Mouse (Mus musculus): ENCODE measurements at regions not wholly inside any gene's neighbourhood (a gene's known extent, or its start where the extent isn't known, plus 50 kb on each side); places are given as distances from the start of the nearest gene placed in this dataset.

DNA sequence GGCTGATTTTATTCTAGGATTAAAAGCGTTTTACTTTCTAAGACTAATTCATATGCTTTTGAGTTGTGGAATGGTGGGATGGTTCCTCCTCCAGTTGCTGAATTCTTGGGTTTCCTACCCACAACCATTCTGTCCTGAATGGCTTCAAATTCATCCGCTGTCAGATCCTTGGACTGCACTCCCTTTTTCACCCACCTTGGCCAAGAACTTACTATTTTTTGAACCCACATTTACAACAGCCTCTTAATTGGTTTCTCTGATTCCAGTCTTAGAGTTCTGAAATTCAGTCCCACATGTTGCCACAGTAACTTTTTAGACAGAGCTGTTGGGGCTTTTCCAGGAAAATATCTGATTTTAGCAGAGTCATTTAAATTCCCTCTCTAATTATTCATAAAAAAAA is 177.0 kb upstream of the Hs3st4 start:
- DNase-seq (ENCODE audit: low spot score): no peak
- Histone ChIP-seq H3K27me3 (ENCODE audit: control insufficient read depth, insufficient read depth, low read length) (no peaks in the 10 kb centered on the region), H3K36me3 (ENCODE audit: control insufficient read depth, insufficient read depth, low read length) (no peaks in the 10 kb centered on the region), H3K9me3 (ENCODE audit: control insufficient read depth, low read length) (no peaks in the 10 kb centered on the region), H3K9ac (ENCODE audit: low read length) (no peak overlapping the region), H3K4me3 (ENCODE audit: low read depth, low read length) (no peak overlapping the region), H3K4me2 (replicated peaks; ENCODE audit: low read depth) (no peak overlapping the region), H3K27ac (replicated peaks) (no peak overlapping the region), H3K4me1 (replicated peaks; ENCODE audit: control insufficient read depth, insufficient read depth) (no peaks in the 10 kb centered on the region)
- TF ChIP-seq CTCF (IDR thresholded peaks at IDR 0.05; ENCODE audit: low read depth): no peak
- no peak for TF ChIP-seq EP300 (optimal IDR thresholded peaks at IDR 0.05)
- 81% methylated on average over 2 of the region's 2 CpGs for WGBS
- ATAC-seq (ENCODE audit: low FRiP score, low TSS enrichment): no peak

DNA sequence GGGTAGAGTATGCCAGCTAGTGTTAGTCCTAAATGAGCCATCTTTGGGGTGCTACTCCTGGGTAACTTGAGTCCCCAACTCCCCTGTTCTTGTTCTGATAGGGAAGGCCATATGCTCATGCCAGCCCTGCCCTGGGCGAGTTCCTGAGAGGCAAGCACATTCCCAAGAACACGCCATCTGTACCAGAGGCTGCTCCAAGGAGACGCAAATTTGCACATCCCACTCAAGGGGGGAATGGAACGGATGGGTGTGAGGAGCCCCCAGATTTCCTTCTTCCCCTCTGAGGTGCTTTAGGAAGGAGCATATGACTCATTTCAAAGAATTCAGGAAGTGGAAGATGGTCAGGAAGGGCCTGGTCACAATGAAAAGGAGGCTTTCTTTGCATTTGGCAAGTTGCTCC is 158.7 kb upstream of the Hs3st4 start:
- H3K9me3 ChIP-seq (ENCODE audit: control insufficient read depth, low read length): no peaks in the 10 kb centered on the region
- no peak for DNase-seq (ENCODE audit: low spot score)
- no peaks in the 10 kb centered on the region for H3K27me3 ChIP-seq (ENCODE audit: control insufficient read depth, insufficient read depth, low read length)
- no peak for ATAC-seq (ENCODE audit: low FRiP score, low TSS enrichment)
- H3K27ac ChIP-seq (replicated peaks): no peak overlapping the region
- H3K4me2 ChIP-seq (replicated peaks; ENCODE audit: low read depth): no peak overlapping the region
- TF ChIP-seq CTCF (IDR thresholded peaks at IDR 0.05; ENCODE audit: low read depth): no peak
- TF ChIP-seq EP300 (optimal IDR thresholded peaks at IDR 0.05): no peak
- H3K36me3 ChIP-seq (ENCODE audit: control insufficient read depth, insufficient read depth, low read length): no peaks in the 10 kb centered on the region
- 79% methylated on average over 4 of the region's 4 CpGs for WGBS
- no peak overlapping the region for H3K4me3 ChIP-seq (ENCODE audit: low read depth, low read length)
- no peaks in the 10 kb centered on the region for H3K4me1 ChIP-seq (replicated peaks; ENCODE audit: control insufficient read depth, insufficient read depth)
- H3K9ac ChIP-seq (ENCODE audit: low read length): no peak overlapping the region

DNA sequence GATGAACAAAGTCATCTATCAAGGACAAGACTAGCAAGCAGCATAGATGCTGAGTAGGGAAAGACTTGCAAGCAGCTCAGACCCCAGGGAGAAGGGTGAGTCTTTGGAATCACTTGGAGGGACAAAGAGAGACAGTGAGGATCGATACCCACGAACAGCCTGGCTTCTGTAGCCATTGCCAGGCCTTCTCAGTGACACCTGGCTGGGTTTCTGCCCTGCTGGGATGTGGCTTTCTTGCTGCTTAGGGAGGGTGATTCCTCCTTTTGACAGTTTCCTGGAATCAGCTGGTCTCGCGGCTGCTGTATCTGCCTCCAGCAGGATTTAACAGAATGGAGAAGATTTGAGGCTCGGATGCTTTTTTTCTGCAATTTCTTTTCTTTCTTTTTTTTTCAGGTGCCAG is 156.3 kb upstream of the Hs3st4 start:
- no peaks in the 10 kb centered on the region for H3K27me3 ChIP-seq (ENCODE audit: control insufficient read depth, insufficient read depth, low read length)
- no peaks in the 10 kb centered on the region for H3K9me3 ChIP-seq (ENCODE audit: control insufficient read depth, low read length)
- H3K36me3 ChIP-seq (ENCODE audit: control insufficient read depth, insufficient read depth, low read length): no peaks in the 10 kb centered on the region
- no peak overlapping the region for H3K4me2 ChIP-seq (replicated peaks; ENCODE audit: low read depth)
- no peak overlapping the region for H3K4me3 ChIP-seq (ENCODE audit: low read depth, low read length)
- H3K4me1 ChIP-seq (replicated peaks; ENCODE audit: control insufficient read depth, insufficient read depth): no peaks in the 10 kb centered on the region
- no peak for ATAC-seq (ENCODE audit: low FRiP score, low TSS enrichment)
- no peak overlapping the region for H3K9ac ChIP-seq (ENCODE audit: low read length)
- no peak for DNase-seq (ENCODE audit: low spot score)
- WGBS: 76% methylated on average over 5 of the region's 5 CpGs
- H3K27ac ChIP-seq (replicated peaks): no peak overlapping the region
- TF ChIP-seq CTCF (IDR thresholded peaks at IDR 0.05; ENCODE audit: low read depth): no peak
- no peak for TF ChIP-seq EP300 (optimal IDR thresholded peaks at IDR 0.05)

DNA sequence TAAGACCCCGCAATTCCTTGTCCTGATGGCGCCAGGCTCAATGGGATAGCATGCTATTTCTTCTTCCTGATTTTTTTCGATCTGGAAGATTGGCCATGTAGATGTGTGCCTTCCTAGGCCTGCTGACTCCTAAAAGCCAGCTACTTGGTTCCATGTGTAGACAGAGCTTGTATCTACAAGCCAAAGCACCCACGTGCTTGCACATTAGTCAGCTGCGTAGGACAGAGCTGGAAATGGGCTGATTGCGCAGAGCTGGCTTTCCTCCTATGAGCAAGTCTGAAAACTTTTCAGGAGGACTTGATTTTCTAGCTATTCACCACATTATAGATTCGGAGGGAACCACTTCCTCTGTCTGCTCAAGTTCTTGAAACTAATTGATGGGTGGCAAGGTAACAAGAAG is 140.1 kb upstream of the Hs3st4 start:
- DNase-seq (ENCODE audit: low spot score) (no peak), ATAC-seq (ENCODE audit: low FRiP score, low TSS enrichment) (no peak)
- no peaks in the 10 kb centered on the region for H3K27me3 ChIP-seq (ENCODE audit: control insufficient read depth, insufficient read depth, low read length)
- no peaks in the 10 kb centered on the region for H3K9me3 ChIP-seq (ENCODE audit: control insufficient read depth, low read length)
- H3K4me2 ChIP-seq (replicated peaks; ENCODE audit: low read depth): no peak overlapping the region
- no peak overlapping the region for H3K27ac ChIP-seq (replicated peaks)
- no peaks in the 10 kb centered on the region for H3K36me3 ChIP-seq (ENCODE audit: control insufficient read depth, insufficient read depth, low read length)
- no peak overlapping the region for H3K4me3 ChIP-seq (ENCODE audit: low read depth, low read length)
- TF ChIP-seq CTCF (IDR thresholded peaks at IDR 0.05; ENCODE audit: low read depth): no peak
- TF ChIP-seq EP300 (optimal IDR thresholded peaks at IDR 0.05): no peak
- no peak overlapping the region for H3K9ac ChIP-seq (ENCODE audit: low read length)
- no peaks in the 10 kb centered on the region for H3K4me1 ChIP-seq (replicated peaks; ENCODE audit: control insufficient read depth, insufficient read depth)
- 86% methylated on average over 7 of the region's 7 CpGs for WGBS

DNA sequence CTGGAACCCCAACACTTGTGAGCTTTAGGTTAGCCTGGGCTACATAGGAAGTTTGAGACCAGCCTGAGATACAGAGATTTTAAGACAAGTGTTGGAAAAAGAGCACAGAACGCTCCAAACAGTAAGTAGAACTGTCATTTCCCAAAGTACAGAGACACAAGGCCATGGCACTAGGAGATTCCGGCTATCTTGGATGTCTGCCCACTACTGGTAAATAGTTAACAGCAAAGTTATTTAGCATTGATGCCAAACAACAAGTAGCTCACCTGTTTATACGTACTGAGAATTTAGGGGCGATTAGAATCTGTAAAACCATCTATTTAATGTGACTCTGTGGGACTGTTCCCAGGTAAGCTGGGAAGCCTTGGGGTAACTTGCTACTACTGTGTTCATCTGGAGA is 135.6 kb upstream of the Hs3st4 start:
- Histone ChIP-seq H3K36me3 (ENCODE audit: control insufficient read depth, insufficient read depth, low read length) (no peaks in the 10 kb centered on the region), H3K9me3 (ENCODE audit: control insufficient read depth, low read length) (no peaks in the 10 kb centered on the region), H3K9ac (ENCODE audit: low read length) (no peak overlapping the region), H3K4me2 (replicated peaks; ENCODE audit: low read depth) (no peak overlapping the region), H3K4me1 (replicated peaks; ENCODE audit: control insufficient read depth, insufficient read depth) (no peaks in the 10 kb centered on the region), H3K4me3 (ENCODE audit: low read depth, low read length) (no peak overlapping the region), H3K27me3 (ENCODE audit: control insufficient read depth, insufficient read depth, low read length) (no peaks in the 10 kb centered on the region), H3K27ac (replicated peaks) (no peak overlapping the region)
- no peak for TF ChIP-seq EP300 (optimal IDR thresholded peaks at IDR 0.05)
- no peak for TF ChIP-seq CTCF (IDR thresholded peaks at IDR 0.05; ENCODE audit: low read depth)
- ATAC-seq (ENCODE audit: low FRiP score, low TSS enrichment) (no peak), DNase-seq (ENCODE audit: low spot score) (no peak)
- WGBS: 81% methylated on average over 4 of the region's 4 CpGs

DNA sequence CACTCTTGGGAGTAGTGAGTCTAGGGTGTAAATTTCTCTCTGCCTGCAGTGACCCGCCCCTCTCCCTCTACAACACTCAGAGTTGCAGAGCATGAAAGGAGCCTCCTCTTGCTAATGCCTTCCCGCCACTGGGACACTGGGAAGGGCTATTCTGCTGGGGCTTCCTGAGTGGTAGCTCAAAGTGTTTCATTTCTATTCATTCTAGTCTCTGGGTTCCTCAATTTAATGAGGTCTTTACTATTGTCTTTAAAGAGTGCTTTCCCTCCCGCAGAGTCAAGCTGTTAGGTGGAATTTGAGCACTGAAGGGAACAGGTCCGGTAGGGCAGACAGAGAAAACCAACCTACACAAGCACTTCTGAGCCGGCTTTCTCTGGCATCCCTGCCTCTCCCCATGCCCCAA is 134.0 kb upstream of the Hs3st4 start:
- TF ChIP-seq EP300 (optimal IDR thresholded peaks at IDR 0.05) (no peak), CTCF (IDR thresholded peaks at IDR 0.05; ENCODE audit: low read depth) (no peak)
- H3K9me3 ChIP-seq (ENCODE audit: control insufficient read depth, low read length): no peaks in the 10 kb centered on the region
- no peak overlapping the region for H3K27ac ChIP-seq (replicated peaks)
- no peak for DNase-seq (ENCODE audit: low spot score)
- H3K4me3 ChIP-seq (ENCODE audit: low read depth, low read length): no peak overlapping the region
- H3K4me2 ChIP-seq (replicated peaks; ENCODE audit: low read depth): no peak overlapping the region
- no peaks in the 10 kb centered on the region for H3K27me3 ChIP-seq (ENCODE audit: control insufficient read depth, insufficient read depth, low read length)
- 52% methylated on average over 5 of the region's 5 CpGs for WGBS
- no peaks in the 10 kb centered on the region for H3K36me3 ChIP-seq (ENCODE audit: control insufficient read depth, insufficient read depth, low read length)
- H3K4me1 ChIP-seq (replicated peaks; ENCODE audit: control insufficient read depth, insufficient read depth): no peaks in the 10 kb centered on the region
- no peak overlapping the region for H3K9ac ChIP-seq (ENCODE audit: low read length)
- ATAC-seq (ENCODE audit: low FRiP score, low TSS enrichment): no peak

Data from stomach, postnatal 0 days (tissue).